Mouse (Mus musculus) liver, adult 2 months (tissue): ENCODE results near the gene Xxylt1. TPM values are rescaled to one million over a fixed set of nuclear protein-coding genes. Genes with fewer than 3 reads are reported as not detected.

Experiments used
- DNase-seq: peaks from one replicate; pipeline ENCODE4 v3.0.0-alpha.2; 2011; ENCODE audit warnings: low read depth, low spot score; ENCODE audit errors: extremely low read depth
- H3K27ac ChIP-seq: fragments of 200-500 bp; replicated peaks from 2 replicates; pipeline ENCODE4 v1.5.1; 2012; ENCODE audit warnings: low read depth, mild to moderate bottlenecking, control low read depth, inconsistent platforms, low read length; ENCODE audit not compliant: insufficient read depth
- H3K27me3 ChIP-seq: fragments of 200-500 bp; 2 replicates; pipeline ENCODE4 v1.6.1; 2012; ENCODE audit warnings: mild to moderate bottlenecking, moderate library complexity, low read length, inconsistent platforms; ENCODE audit not compliant: control insufficient read depth, insufficient read depth
- H3K36me3 ChIP-seq: fragments of 200-500 bp; 2 replicates; pipeline ENCODE4 v1.6.1; 2012; ENCODE audit warnings: low read length, inconsistent platforms; ENCODE audit not compliant: control insufficient read depth, insufficient read depth
- H3K4me1 ChIP-seq: fragments of 200-500 bp; 2 replicates; pipeline ENCODE4 v1.6.1; 2011; ENCODE audit warnings: low read length; ENCODE audit not compliant: control insufficient read depth, insufficient read depth
- H3K4me3 ChIP-seq: fragments of 200-500 bp; 2 replicates; pipeline ENCODE4 v1.5.1; 2011; ENCODE audit warnings: low read depth, mild to moderate bottlenecking, control low read depth, low read length, moderate library complexity; ENCODE audit not compliant: insufficient read depth
- H3K79me2 ChIP-seq: fragments of 200-500 bp; 2 replicates; pipeline ENCODE4 v1.6.1; 2012; ENCODE audit warnings: inconsistent platforms, mild to moderate bottlenecking, low read length, moderate library complexity; ENCODE audit not compliant: control insufficient read depth, insufficient read depth
- H3K9ac ChIP-seq: fragments of 200-500 bp; 2 replicates; pipeline ENCODE4 v1.6.1; 2012; ENCODE audit warnings: low read depth, mild to moderate bottlenecking, control low read depth, inconsistent platforms, low read length
- CTCF ChIP-seq: fragments of 200-500 bp; IDR thresholded peaks from 2 replicates; pipeline ENCODE4 v1.5.1; 2011; ENCODE audit warnings: low read depth, low read length, control low read depth
- POLR2A ChIP-seq: fragments of 200-500 bp; IDR thresholded peaks from 2 replicates; pipeline ENCODE4 v1.6.1; 2011; ENCODE audit warnings: low read length, control low read depth; ENCODE audit not compliant: insufficient read depth; ENCODE audit errors: extremely low read depth
- WGBS: fragments of 180-500 bp; shearing (Covaris S2); methylation state at CpG from one replicate; pipeline ENCODE4 v1.1.7; 2018; 5-methylcytosine and 5-hydroxymethylcytosine counted together
- polyA plus RNA-seq: library from polyadenylated mRNA; depleted of rRNA; stranded (reverse); fragments of >200 nt; gene quantifications from 2 replicates; pipeline ENCODE4 v1.2.3, GENCODE M21; 2012
- total RNA-seq: library from RNA; depleted of rRNA; stranded (reverse); fragments of >200 nt; gene quantifications from 2 replicates; pipeline ENCODE4 v1.2.3, GENCODE M21; 2014

Xxylt1 gene
- total and polyA plus RNA-seq, 2 experiments = 1.1 to 2.1 TPM

DNA sequence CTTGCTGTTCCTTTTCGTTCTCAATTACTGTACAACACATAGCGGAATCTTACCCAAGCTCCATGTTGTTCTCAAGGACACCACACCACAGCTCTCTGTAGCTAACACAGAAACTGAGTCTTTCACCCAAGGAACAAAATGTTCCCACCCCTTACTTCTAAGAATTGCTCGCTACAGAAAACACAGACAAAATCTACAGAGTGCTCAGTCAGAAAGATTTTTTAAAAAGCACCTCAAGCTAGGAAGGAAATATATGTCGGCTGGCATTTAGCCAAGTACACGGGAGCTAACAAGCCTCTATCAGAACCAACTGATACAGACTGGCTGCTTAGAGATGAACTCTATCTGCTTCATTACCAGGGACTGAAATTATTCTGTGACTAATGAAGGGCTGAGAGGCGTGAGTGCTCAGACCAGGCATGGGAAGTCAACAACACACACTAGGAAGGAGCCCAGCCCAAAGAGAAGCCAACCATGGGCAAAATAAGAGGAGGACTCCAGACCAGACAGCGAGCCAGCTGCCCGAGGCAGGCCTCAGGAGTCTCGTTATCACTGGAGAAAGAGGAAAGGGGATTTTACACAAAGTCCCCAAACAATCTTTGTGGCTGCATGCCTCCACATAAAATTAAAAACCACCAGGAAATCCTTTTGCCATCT is 41.3 kb downstream of the Xxylt1 start:
- TF ChIP-seq CTCF (no peak), POLR2A (no peak)
- no peak overlapping the region for H3K27ac ChIP-seq
- H3K9ac ChIP-seq = no peak overlapping the region
- H3K4me1 ChIP-seq = peaks cover 13% of the 10 kb centered on the region; the same call in 1 of the 2 replicates
- no peaks in the 10 kb centered on the region for H3K36me3 ChIP-seq
- WGBS = 77% methylated on average over 9 of the region's 9 CpGs
- no peaks in the 10 kb centered on the region; the same call in 1 of the 2 replicates for H3K79me2 ChIP-seq
- no peaks in the 10 kb centered on the region for H3K27me3 ChIP-seq
- no peak for DNase-seq
- H3K4me3 ChIP-seq = no peak overlapping the region

DNA sequence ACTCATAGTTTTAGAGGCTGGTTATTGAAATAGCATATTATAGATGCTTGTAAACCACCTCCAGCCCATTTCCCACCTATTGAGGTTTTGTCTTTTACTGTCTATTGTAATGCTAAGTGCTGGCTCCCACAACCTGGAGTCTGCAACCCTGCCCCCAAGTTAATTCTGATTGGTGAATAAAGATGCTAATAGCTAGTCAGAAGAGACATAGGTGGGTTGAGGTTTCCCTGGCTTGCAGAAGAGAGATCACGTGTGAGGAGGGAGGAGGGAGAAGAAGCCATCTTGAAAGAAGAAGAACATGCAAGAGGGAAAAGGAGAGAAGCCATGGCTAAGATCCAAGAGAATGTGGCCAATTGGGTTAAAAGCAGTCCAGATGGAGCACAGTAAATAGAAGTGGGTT is 43.8 kb downstream of the Xxylt1 start:
- peak; percentile 84 for DNase-seq
- Histone ChIP-seq H3K4me3 (no peak overlapping the region), H3K79me2 (no peaks in the 10 kb centered on the region; the same call in 1 of the 2 replicates), H3K4me1 (peaks cover 6% of the 10 kb centered on the region; the same call in 1 of the 2 replicates), H3K27ac (no peak overlapping the region), H3K9ac (no peak overlapping the region), H3K27me3 (no peaks in the 10 kb centered on the region), H3K36me3 (no peaks in the 10 kb centered on the region)
- WGBS = 61% methylated on average over 1 of the region's 1 CpGs
- TF ChIP-seq CTCF = no peak
- TF ChIP-seq POLR2A = no peak

DNA sequence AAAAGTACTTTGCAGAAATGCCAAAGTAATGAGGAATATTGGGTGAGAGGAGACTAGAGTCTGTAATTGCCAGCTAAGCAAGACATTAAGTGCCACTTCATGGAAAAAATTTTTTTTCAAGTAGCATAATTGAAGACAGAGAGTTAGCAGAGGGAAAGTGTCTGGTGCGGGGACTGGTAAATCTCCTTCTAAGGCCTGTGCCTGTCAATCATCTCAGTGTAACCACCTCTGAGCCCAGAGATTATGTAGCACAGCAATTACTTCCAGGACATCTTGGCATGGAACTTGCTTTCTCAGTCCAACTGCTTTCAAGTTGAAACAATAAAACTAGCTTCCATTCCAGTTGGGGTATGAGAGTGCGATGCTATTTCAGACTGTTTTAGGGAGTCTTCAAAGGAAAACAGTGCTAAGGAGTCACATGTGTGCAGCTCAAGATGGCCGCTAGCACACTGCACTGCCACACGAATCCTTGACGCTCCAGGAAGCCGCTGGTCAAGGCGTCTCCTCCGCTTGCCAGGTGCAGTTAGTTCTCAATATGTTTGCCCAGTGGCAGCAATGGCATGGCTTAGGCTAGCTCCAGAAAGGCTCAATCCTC is 45.5 kb downstream of the Xxylt1 start:
- H3K36me3 ChIP-seq = no peaks in the 10 kb centered on the region
- peak; percentile 26 for DNase-seq
- TF ChIP-seq CTCF (no peak), POLR2A (no peak)
- H3K27ac ChIP-seq = no peak overlapping the region
- H3K9ac ChIP-seq = no peak overlapping the region
- H3K27me3 ChIP-seq = no peaks in the 10 kb centered on the region
- 98% methylated on average over 8 of the region's 8 CpGs for WGBS
- peaks cover 4% of the 10 kb centered on the region; the same call in 1 of the 2 replicates for H3K4me1 ChIP-seq
- H3K4me3 ChIP-seq = no peak overlapping the region
- H3K79me2 ChIP-seq = no peaks in the 10 kb centered on the region; the same call in 1 of the 2 replicates

DNA sequence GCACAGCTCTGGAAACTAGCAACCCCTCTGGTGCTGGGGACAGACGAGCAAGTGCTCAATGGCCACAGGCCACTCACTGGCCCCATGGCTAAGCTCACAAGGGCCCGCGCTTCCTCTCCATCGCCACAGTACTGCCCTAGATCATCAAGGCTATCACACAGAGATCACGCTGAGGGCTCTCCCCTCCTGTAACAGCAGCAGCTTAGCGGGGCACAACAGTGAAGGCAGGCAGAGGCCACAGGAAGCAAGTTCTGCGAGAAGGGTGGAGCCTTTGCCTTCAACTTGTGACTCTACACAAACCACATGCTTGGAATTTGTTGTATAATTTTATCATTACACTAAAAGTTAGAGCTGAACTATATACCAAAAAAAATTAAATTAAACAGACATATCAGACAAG is 46.0 kb downstream of the Xxylt1 start:
- Histone ChIP-seq H3K36me3 (no peaks in the 10 kb centered on the region), H3K27ac (peak overlapping the region; percentile 28), H3K9ac (no peak overlapping the region), H3K4me3 (no peak overlapping the region), H3K4me1 (peaks cover 4% of the 10 kb centered on the region; the same call in 1 of the 2 replicates), H3K79me2 (no peaks in the 10 kb centered on the region), H3K27me3 (no peaks in the 10 kb centered on the region)
- 73% methylated on average over 7 of the region's 7 CpGs for WGBS
- TF ChIP-seq POLR2A = no peak
- TF ChIP-seq CTCF = no peak
- no peak for DNase-seq

DNA sequence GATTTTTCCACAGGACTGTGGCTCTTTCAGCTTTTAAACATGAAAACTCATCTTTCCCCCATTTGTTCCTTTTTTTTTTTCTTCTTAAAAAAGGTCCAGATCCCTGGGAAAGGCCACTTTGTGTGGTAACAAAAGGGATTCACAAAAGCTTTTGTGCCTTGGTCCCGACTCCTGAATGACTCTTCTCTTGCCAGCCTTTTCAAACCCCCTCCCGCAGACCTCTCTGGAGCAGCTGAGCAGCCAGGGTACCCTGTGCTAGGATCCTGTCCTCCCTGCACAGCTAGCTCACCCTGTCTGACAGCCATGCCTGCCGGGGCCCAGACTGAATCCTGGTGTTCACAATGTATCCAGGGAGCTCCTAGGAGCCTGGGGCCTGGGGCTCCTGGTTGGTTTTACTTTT is 47.2 kb downstream of the Xxylt1 start:
- H3K27ac ChIP-seq = peak overlapping the region; percentile 60
- TF ChIP-seq POLR2A = no peak
- no peak for TF ChIP-seq CTCF
- H3K9ac ChIP-seq = no peak overlapping the region
- no peak overlapping the region for H3K4me3 ChIP-seq
- H3K79me2 ChIP-seq = no peaks in the 10 kb centered on the region
- H3K36me3 ChIP-seq = no peaks in the 10 kb centered on the region
- no peak for DNase-seq
- H3K27me3 ChIP-seq = no peaks in the 10 kb centered on the region
- peaks cover 6% of the 10 kb centered on the region; the same call in 1 of the 2 replicates for H3K4me1 ChIP-seq
- 91% methylated on average over 3 of the region's 3 CpGs for WGBS

DNA sequence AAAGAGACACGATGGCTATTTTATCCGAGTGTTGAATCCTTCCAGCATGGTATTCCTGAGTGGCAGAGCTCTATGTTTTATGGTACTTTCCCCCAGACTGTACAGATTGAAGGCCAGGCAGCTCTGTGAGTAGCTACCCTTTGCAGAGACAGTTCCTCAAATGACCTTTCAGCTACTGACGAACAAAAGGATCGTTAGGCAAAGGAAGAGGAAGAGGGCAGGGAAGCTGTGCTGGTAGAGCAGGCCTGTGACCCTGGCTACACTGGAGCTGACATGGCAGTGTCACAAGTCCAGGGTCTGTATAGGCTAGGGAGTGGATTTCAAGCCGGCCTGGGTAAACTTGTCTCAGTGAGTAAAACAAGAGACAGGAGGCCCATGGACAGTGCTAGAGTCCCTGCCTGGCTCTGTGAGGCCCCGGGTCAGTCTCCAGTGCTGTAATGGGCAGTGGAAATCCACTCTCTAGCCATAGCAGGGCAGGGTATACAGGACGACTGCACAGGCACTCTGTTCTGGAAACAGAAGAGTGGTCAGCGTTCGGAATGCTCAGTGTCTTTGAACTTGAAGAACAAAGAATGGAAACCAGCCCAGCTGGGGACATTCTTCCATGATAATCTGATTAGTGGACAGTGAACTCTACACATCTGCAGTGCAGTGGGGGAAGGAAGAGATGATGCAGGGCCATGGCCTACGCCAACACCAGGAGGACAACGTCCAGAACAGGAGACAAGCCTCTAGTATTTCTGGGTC is 51.3 kb downstream of the Xxylt1 start:
- WGBS = 53% methylated on average over 11 of the region's 11 CpGs
- TF ChIP-seq POLR2A (no peak), CTCF (no peak)
- H3K4me1 ChIP-seq = peaks cover 6% of the 10 kb centered on the region; the same call in 1 of the 2 replicates
- DNase-seq = peak; percentile 66
- H3K36me3 ChIP-seq = no peaks in the 10 kb centered on the region
- no peaks in the 10 kb centered on the region for H3K27me3 ChIP-seq
- no peak overlapping the region for H3K9ac ChIP-seq
- peak overlapping the region; percentile 20 for H3K27ac ChIP-seq
- no peaks in the 10 kb centered on the region for H3K79me2 ChIP-seq
- H3K4me3 ChIP-seq = no peak overlapping the region
